Mouse (Mus musculus): ENCODE measurements around the gene Gm20909. TPM values are rescaled to one million over a fixed set of nuclear protein-coding genes. Genes with fewer than 3 reads are reported as not detected.

Gm20909 gene
- not detected in 2 replicates for total RNA-seq (2023)

DNA sequence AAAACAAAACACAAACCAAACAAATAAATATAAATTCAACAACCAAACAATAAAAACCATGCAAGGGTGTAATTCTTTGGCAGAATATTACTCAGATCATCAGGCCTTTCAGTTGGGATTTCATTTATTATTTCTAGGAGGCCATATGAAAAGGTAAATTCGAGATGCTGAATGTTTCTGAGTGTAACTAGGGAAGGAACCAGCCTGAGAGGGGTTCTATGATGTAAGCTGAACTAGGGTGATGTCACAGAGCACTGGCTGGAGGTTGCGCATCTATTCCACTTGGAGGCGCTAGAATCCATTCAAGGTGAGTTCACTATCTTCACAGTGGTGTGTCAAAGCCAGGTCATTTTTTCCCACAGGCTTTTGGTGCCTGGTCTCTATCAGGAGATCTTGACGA, at the start of gene Gm20909:
Gm20909 (plus strand) TSS at position 301 of the 400 bp plus-strand sequence.

Other genes with a start within 250 kb of the Gm20909 start
- not detected in 2 replicates for gene Gm29866, start 170.9 kb upstream of the Gm20909 start, total RNA-seq (2023)
- not detected in 2 replicates for gene Gm20865, start 77.0 kb downstream of the Gm20909 start, total RNA-seq (2023)

All from neutrophil, adult 65 days (primary cell).